Mouse (Mus musculus): ENCODE data around the gene Cfap97d1.

The Cfap97d1 gene

DNA sequence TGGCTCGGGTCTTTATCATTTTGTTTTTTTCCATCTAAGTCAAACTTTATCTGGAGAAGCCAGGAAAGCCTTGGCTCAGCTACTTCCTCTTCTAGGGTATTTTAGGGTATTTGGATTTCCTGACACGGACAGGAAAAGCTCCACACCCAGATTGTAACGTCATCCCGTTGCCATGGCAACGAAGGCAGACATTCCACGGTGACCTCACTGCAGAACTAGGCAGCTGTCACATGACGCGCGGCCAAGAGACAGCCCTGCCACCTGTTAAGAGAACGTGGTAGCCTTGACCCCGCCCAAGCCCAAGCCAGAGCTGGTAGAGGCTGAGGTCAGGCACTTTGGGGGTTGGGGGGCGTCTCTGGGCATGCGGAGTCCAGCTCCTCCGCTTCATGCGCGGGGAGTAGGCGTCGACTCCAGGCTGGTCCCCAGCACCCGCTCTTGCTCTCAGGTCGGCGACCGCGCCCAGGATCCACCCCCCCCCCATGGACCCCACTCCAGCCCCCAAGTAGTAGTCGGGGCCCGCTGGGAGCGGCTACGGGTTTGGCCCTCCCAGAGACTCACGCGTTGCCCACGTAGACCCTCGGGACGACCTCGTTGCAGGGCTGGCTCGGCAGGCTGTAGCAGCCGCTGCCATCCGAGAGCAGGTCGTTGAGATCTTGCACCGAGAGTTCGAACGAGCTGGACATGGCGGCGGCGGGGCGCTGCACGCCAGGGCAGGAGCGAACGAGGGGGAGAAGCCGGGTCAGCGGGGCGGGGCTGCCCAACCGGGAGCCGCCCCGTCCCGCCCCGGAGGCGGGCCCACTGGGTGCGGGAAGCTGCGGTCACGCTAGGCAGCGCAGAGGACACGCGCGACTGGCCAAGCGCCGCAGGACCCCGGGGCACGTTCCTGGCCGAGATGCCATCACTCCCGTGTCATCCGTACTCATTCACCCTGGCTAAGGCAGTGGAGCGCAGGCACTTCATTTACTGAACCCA lies at the start of gene Cfap97d1:
Cfap97d1 (plus strand) TSS at position 226 of the 972 bp plus-strand sequence.
- peak; percentile 99 for DNase-seq (ENCODE audit: extremely low read depth, low read depth)

DNA sequence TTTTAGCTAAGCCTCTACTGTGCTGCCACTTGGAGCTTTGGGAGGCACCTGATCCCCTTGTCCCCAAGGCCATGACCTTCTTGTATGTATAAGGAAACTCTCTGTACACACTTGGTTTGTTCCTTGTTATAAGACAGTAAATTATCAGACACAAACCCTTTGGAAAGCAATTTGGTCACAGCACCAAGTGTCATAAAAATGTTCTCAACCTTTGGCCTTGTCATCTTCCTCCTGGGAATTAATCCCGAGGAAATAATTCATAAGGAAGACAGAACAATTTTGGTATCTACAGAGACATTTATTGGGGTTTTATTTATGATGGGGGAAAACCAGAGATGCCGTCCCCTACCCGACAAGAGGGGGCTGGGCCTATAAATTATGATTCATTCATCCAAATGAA lies 48.3 kb upstream of the Cfap97d1 start:
- DNase-seq (ENCODE audit: extremely low read depth, low read depth) = no peak

DNA sequence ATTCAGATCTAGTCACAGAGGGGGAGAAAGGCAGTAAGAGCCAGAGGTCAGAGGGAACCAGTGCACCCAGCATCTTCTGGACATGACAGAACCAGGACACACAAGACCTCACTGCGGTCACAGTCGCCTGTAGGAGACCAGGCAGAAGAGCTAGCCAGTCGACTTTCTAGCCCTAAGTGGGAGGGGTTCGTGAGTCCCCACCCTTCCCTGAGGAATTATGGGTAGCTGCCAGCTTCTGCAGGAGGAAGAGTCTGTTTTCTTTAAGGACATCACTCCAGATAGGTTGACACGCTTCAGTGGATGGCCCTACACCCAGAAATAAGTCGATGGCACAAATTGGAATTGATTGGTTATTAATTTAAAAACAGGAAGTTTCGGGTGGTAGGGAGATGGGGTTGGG lies 47.7 kb upstream of the Cfap97d1 start:
- no peak for DNase-seq (ENCODE audit: extremely low read depth, low read depth)

DNA sequence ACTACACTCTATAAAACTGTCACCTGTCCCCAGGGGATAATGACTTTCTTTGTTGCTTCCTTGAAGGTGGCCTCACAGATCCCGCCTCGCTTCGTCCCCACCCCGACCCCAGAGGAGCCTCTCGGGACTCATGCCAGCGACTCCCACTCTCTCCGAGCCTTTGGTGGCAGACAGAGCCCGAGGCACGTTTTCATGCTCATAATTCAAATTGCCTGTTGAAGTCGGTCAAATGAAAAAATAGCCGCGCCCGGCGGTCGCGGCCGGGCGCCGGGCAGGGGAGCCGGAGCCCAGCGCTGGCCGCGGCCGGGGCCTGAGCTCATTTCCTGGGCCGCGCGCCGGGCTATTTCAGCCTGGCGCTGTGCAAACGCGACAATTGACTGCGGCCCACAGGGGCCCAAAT lies 47.0 kb upstream of the Cfap97d1 start:
- DNase-seq (ENCODE audit: extremely low read depth, low read depth) = no peak

DNA sequence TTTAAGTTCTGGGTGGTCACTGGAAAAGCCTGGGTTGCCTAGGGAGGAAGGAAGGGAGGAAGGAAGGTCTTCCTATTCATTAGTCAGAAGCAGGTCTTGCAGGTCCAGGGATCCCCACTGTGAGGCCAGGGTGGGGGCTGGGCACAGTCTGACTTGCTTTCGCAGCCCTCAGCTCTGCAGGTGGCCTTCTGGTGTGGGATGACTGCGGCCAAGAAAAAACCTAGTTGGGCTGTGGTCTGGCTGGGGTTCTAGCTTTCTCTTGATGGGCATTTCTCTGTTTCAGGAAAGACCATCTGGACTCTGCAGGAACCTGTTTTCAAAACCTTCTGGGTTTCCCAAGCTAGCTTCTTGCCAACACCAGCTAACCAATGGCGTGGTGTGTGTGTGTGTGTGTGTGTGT lies 41.0 kb upstream of the Cfap97d1 start:
- DNase-seq (ENCODE audit: extremely low read depth, low read depth) = no peak

DNA sequence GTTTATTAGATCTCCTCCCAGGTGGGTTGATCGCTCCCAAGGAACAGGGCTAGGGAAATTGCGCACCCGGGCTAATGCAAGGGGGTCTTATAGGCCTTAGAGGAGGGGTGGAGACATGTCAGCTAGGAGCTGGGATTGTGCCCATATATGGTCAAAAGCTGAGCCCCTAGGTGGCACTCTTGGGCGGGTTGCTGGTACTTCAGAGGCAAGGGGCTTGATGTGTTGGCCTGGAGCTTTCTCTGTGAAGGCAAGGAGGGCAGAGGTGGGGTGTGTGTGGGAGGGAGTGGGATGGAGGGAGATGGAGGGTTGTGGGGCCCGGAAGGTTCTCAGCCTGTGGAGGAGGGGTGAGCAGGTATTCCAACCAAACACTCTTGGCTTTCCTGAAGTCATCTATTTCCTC lies 37.6 kb upstream of the Cfap97d1 start:
- DNase-seq (ENCODE audit: extremely low read depth, low read depth) = no peak

DNA sequence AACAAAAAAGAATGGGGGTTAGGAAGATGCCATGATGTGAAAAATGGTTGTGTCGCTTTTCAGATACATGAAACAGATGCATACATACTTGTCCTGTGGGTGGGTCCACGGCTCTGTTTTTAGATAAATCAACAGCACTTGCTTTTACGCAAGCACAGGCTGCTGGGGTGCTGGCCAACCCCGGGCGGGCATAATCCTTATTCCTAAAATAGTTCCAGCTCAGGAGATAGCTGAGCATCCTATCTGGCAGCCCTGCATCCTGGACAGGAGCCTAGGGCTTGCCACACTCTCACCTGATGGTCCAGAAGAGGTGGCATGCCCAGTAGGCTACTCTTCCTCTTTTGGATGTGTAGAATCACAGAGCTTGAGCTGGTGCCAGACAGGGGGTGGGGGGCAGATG lies 34.1 kb upstream of the Cfap97d1 start:
- DNase-seq (ENCODE audit: extremely low read depth, low read depth) = no peak

DNA sequence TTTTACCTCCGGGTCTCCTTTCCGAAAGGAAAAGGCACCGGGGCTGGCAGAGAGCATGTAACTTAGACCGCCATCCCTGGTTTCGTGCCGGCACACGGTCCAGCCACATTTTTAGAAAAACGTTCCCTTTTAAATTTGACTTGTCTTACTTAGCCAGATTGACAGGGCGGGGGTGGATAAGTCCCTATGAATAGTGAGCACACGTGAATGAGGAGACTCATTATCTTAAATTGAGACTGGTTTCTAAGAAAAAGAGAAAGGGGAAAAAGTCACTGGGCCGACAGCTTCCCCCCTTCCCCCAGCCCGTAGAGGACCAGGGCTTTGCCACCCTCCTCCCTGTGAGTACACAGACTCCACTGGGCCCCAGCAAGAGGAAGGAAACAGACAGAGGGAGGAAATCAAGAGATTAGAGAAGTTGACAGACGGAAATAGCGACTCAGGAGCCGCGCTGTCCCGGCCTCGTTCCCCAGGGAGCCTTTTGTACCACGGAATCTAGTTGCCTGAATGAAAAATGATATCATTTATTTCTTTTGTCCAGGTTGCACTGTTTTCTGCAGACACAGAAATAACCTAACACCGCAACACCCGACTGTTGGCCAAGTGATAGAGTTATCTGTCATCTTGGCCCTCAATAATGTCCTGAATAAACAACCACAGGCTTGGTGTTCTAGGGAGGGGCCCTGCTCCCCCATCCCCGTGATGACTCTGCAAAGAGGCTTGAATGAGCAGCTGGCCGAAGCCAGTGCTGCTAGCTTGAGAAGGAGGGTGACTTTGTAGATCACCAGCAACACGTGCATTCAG lies 31.3 kb upstream of the Cfap97d1 start:
- peak; percentile 70 for DNase-seq (ENCODE audit: extremely low read depth, low read depth)

DNA sequence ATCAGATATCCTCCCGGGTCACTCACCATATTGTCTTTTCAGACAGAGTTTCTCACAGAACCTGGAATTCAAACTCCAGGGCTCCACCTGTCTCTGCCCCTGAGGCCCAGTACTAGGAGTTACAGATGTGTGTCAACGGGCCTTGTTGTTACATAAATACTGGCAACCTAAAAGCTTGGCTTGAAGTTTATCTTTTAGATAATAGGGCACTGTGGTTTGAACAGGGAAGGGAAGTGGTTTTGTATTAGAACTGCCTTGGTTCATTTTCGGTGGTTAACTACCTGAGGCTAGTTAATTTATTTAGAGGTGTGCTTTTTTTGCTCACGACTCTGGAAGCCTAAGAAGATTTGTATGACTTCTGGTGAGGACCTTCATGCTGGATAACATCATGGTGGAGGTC lies 30.6 kb upstream of the Cfap97d1 start:
- DNase-seq (ENCODE audit: extremely low read depth, low read depth) = peak; percentile 11

DNA sequence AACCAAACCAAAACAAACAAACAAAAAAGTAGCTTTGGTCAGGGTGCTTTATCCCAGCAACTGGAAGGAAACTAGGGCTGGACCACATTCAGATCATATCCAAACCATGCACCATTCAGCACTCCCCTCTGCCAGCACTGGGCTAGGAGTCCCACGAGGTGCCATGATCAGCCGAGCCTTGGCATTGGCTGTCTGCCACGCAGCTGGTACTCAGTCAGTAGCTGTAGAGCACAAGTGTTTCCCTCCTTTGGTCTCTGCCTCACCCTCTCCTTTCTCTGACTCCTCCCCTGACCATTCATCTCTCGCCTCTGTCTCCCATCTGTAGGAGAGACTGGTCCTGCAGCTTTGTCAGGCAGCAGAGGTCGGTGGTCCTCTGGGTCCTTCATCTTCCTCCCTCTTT lies 26.6 kb upstream of the Cfap97d1 start:
- no peak for DNase-seq (ENCODE audit: extremely low read depth, low read depth)

DNA sequence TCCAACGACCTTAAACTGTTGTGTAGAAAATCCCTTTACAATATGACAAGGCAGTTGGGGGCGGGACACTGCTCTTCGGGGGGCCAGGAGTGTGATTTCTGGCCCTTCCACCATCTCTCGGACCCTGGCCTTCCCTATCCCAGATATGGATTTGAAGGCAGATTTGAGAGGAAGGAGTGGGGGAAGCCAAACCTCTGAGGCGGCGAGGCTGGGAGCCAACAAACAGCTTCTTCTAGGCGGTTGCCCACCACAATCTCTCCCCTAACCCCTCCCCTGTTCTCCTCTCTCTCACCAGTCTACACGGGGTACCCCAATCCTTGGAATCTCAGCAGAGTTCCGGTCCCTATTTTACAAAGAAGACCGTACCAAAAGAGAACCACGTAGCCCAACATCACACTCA lies 21.0 kb upstream of the Cfap97d1 start:
- no peak for DNase-seq (ENCODE audit: extremely low read depth, low read depth)

DNA sequence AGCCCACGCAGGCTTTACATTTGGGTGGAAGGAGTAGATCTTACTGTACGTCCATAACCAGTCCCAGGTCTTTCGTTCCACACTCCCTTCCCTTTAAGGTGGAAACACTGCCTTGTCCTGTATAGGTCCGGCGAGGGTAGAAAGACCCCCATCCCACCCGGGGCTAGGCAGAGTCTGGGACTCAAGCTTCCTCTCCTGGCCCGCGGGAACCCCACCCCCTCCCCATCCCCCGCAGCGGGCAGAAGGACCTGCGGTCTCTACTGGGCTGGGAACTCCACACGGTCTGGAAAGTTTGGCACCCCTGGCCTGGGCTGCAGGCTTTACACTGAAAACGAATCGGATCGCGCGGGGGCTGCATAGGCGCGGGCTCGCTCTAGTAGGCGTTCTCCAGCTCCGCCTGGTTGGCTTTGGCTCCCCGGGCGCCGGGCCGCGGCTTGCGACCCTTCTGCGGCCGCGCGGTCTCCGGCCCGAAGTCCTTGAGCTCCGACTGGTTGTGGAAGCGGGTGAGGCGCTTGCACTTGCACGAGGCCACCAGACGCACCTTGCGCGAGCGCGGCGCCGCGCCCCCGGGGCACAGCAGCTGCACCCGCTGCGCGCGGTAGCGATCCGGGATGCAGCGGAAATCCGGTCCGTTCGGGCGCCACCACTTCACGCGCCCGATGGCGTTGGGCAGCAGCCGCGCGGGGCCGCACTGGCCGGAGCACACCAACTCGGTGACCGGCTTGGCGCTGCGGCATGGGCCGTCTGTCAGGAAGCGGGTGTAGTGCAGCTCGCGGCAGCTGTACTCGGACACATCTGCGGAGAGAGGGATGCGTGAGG lies 20.4 kb upstream of the Cfap97d1 start:
- no peak for DNase-seq (ENCODE audit: extremely low read depth, low read depth)

DNA sequence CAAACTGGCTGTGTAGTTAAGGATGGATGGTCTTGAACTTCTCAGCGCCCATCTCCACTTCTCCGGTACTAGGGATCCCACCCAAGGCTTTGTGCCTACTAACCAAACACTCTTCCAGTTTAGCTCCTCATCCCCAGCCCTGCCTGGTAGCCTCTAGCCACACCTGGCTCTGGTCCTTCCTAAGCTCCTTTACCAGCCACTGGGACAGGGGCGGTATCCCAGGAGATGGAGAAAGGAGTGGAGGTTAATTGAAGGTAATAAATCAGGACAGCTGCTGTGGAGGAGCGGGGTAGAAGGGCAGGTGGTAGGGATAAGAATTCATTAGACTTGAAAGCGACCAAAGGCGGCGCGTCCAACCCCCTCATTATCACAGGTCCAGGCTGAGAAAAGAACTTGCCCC lies 19.4 kb upstream of the Cfap97d1 start:
- DNase-seq (ENCODE audit: extremely low read depth, low read depth) = no peak

DNA sequence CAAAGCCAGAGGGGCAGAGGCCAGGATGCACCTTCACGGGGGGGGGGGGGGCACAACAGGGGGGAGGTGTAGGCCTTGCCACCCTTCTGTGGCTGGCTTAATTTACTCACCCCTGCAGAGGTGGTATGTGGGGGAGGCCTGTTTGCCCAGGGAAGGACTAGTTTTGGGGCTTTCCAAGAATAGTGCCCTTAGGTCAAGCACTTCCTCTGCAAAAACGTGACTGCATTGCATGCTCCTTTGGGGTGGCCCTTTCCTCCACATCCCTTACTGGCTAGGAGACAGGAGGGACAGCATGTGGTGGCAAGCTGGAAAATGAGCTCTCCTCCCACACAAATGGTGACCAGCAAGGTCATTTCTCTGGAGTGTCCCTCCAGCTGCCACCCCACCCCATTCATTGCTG lies 18.5 kb upstream of the Cfap97d1 start:
- no peak for DNase-seq (ENCODE audit: extremely low read depth, low read depth)

DNA sequence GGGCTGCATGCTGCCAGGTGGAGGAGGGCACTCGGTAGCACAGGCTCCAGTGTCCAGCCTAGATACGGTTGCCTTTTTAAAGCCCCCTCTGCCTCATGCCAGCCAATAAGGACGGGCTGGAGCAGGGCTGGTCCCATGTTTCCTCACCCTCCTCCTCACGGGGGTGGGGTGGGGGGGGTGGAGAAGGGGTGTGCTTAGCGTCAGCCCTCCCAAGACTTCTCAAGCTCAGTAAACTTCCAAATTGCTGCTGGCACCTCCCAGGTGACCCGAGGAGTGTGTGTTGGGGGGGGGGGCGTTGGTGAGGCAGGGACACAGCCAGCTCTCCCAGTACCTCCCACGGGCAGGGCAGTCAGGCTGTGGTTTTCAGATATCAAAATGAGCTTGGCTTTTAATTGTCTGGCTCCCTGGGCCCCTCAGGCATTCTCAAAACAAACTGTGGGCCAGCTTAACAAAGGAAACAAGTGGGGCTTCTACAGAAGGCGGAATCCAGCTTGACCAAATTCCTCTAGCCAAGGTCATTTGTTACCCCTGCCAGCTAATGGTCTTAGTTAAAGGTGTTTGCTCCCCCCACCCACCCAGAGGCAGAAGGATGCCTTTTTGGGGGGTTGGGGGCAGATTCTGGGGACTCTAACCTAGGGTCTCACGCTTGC lies 17.0 kb upstream of the Cfap97d1 start, which contains the start of gene Sost:
Sost (minus strand) TSS at position 51 of the 650 bp plus-strand sequence.
- no peak for DNase-seq (ENCODE audit: extremely low read depth, low read depth)

DNA sequence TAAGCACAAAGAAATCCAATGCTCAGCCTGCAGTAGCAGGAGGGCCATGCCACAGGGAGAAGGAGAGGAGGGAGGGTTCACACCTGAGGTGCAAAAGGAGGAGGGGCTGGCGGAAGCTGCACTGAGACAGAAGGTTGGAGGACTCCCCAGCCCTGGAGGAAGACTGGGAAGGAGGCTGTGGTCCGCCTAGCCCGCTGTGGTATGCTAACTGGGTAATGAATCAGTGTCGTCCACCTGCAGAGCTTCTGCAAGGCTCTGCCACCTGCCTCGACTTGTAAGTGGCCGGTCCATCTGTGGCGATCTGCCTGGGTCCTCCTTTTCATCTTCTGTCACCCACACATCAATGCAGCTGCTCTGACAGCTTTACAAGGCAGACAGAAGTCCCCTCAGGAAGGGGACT lies 15.8 kb upstream of the Cfap97d1 start:
- DNase-seq (ENCODE audit: extremely low read depth, low read depth) = no peak

DNA sequence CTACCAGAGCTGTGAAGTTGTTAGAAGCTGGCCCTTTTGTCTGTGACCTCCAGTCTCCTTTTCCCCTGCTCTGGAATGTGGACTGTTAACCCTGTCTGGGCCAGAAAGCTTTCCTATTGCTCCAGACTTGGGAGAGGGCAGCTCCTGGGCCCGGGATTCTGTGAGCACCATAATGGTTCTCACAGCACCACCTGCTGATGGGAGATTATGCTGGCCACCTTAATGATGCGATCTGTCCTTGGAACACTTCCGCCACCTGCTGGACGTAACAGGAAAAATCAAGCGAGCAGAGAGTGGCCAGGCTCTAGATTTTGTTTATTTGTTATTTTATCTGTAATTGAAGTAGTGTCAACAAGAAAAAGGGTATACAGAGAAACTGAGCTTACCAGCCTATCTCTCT lies 15.3 kb upstream of the Cfap97d1 start:
- DNase-seq (ENCODE audit: extremely low read depth, low read depth) = no peak

DNA sequence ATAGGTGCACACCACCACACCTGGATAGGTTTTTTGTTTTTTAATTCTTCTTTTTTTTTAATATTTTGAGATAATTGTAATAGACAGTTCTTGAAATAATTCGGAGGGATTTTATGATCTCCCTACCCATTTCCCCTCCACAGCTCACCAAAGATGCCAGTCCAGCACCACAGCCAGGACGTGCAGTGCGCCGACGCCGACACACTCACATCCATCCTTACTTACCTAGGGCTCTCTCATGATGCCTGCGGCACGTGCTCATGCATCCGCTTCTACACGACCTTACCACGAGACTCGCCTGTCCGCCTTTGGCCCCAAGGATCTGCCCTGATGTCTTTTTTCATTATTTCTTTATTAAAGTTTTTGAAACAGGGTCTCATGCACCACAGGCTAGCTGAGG lies 14.2 kb upstream of the Cfap97d1 start:
- no peak for DNase-seq (ENCODE audit: extremely low read depth, low read depth)

DNA sequence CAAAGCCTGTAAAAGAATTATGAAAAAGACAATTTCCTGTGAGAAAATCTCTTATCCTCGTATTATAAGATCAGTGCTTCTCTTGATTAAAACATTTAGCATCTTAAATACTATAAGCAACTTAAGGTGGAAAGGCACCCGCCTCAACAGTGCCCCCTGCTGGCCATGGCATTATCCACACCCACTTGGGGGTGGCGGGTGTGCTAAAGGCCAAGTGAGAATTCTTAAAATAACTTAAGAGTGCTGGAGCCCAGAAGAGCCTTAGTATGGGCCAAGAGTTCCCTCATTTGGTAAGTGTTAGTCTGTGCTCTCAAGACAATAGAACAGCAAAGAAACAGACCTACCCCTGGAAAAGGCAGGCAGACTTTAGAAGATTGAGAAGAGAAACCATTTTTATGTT lies 12.7 kb upstream of the Cfap97d1 start:
- no peak for DNase-seq (ENCODE audit: extremely low read depth, low read depth)

DNA sequence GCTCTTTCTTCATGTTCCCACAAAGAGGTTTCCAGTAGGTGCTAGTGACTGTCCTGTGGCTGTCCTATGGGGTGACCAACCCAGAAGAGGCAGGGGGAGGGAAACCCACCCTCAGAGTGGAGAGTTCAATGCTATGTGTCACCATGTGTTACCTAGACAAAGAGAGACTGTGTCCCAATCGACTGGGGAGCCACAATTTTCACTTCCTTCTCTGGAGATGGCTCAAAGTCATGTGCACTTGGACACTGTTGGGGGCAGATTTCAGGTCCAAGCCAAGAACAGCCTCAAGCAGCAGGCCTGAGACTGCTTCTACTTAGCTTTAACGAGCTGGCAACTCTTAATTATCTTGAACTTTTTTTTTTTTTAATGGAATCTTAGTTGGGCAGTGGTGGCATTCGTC lies 12.0 kb upstream of the Cfap97d1 start:
- no peak for DNase-seq (ENCODE audit: extremely low read depth, low read depth)

DNA sequence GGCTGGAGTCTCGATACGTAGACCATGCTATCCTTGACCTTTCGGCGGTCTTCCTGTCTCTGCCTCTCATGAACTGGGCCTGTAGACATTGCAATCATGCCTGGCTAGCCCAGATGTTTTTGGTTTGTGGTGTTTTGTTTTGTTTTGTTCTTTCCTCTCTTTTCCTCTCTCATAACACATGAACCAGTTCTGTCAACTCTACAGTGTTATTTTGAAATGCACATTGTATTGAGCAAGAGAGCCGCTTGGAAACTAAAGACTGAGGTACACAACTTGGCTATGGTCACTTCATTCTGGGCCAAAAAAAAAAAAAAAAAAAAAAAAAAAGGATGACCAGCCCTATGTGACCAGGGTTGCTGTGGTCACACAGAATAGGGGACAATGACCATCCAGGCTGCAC lies 11.4 kb upstream of the Cfap97d1 start:
- no peak for DNase-seq (ENCODE audit: extremely low read depth, low read depth)
